Mouse (Mus musculus) kidney, adult 11 months (tissue): Measurements from ENCODE around the gene Rbm46.

ENCODE experiments used
- DNase-seq: peaks from one replicate; pipeline ENCODE4 v3.0.0; 2022

Gene Rbm46

GRCm38 (mm10) chr3:82876372-82876739 is at the start of gene Rbm46:
Gene Rbm46 (minus strand): TSS chr3:82876483.
- peak; percentile 62 for DNase-seq

- DNase-seq = no peak
These were observed 39.3 kb upstream of the Rbm46 start for GRCm38 (mm10) chr3:82915632-82916031.

- DNase-seq = no peak
These were observed 32.4 kb upstream of the Rbm46 start for GRCm38 (mm10) chr3:82908671-82909070.

GRCm38 (mm10) chr3:82904211-82904908 is 28.1 kb upstream of the Rbm46 start:
- no peak for DNase-seq

- peak; percentile 75 for DNase-seq
These were observed 27.4 kb upstream of the Rbm46 start, which contains the start of gene Lrat for GRCm38 (mm10) chr3:82903613-82904205. Gene Lrat (minus strand): TSS chr3:82903973.

- peak; percentile 2 for DNase-seq
These were observed 26.7 kb upstream of the Rbm46 start for GRCm38 (mm10) chr3:82902757-82903612.

- no peak for DNase-seq
These were observed 12.6 kb upstream of the Rbm46 start for GRCm38 (mm10) chr3:82888842-82889241.

GRCm38 (mm10) chr3:82877258-82877657 is 975 bp upstream of the Rbm46 start:
- no peak for DNase-seq

GRCm38 (mm10) chr3:82875671-82876371 is 462 bp downstream of the Rbm46 start:
- no peak for DNase-seq

GRCm38 (mm10) chr3:82857414-82858077 is 18.7 kb downstream of the Rbm46 start:
- DNase-seq = no peak

GRCm38 (mm10) chr3:82825165-82825564 is 51.1 kb downstream of the Rbm46 start:
- DNase-seq = no peak

- no peak for DNase-seq
These were observed 64.4 kb downstream of the Rbm46 start for GRCm38 (mm10) chr3:82811851-82812250.

GRCm38 (mm10) chr3:82810334-82811120 is 65.8 kb downstream of the Rbm46 start:
- no peak for DNase-seq

- DNase-seq = no peak
These were observed 66.5 kb downstream of the Rbm46 start for GRCm38 (mm10) chr3:82809769-82810168.

- no peak for DNase-seq
These were observed 67.9 kb downstream of the Rbm46 start for GRCm38 (mm10) chr3:82808323-82808911.

GRCm38 (mm10) chr3:82805291-82805690 is 71.0 kb downstream of the Rbm46 start:
- no peak for DNase-seq

GRCm38 (mm10) chr3:82800470-82800843 is 75.8 kb downstream of the Rbm46 start:
- DNase-seq = no peak

GRCm38 (mm10) chr3:82799735-82800469 is 76.4 kb downstream of the Rbm46 start:
- no peak for DNase-seq

GRCm38 (mm10) chr3:82793656-82794055 is 82.6 kb downstream of the Rbm46 start:
- DNase-seq = no peak

GRCm38 (mm10) chr3:82791663-82792062 is 84.6 kb downstream of the Rbm46 start:
- DNase-seq = no peak
